Mouse (Mus musculus): ENCODE measurements around the gene Sgip1. TPM values are rescaled to one million over a fixed set of nuclear protein-coding genes. Genes with fewer than 3 reads are reported as not detected.

Sgip1 gene
- polyA plus RNA-seq, 1 experiment from 2014 or later = 10.9 TPM

GRCm38 (mm10) chr4:102809296-102809695 lies 68.2 kb downstream of the Sgip1 start:
- Histone ChIP-seq H3K9ac (replicated peaks; ENCODE audit: low read length) (no peak overlapping the region), H3K27me3 (ENCODE audit: control insufficient read depth, insufficient read depth, low read length) (no peaks in the 10 kb centered on the region), H3K4me3 (ENCODE audit: low read depth, low read length) (no peak overlapping the region), H3K27ac (replicated peaks; ENCODE audit: low read depth, low read length) (no peak overlapping the region), H3K4me1 (ENCODE audit: control insufficient read depth, insufficient read depth, low read length) (no peaks in the 10 kb centered on the region), H3K36me3 (replicated peaks; ENCODE audit: control insufficient read depth, insufficient read depth, low read depth, low read length) (no peaks in the 10 kb centered on the region), H3K4me2 (ENCODE audit: low read depth, low read length) (no peak overlapping the region), H3K9me3 (replicated peaks; ENCODE audit: control insufficient read depth, low read length) (no peaks in the 10 kb centered on the region)
- 62% methylated on average over 4 of the region's 4 CpGs for WGBS
- DNase-seq (ENCODE audit: low spot score) (no peak), ATAC-seq (replicated peaks; ENCODE audit: insufficient number of reproducible peaks, low FRiP score, low TSS enrichment, low read depth) (no peak)

DNA sequence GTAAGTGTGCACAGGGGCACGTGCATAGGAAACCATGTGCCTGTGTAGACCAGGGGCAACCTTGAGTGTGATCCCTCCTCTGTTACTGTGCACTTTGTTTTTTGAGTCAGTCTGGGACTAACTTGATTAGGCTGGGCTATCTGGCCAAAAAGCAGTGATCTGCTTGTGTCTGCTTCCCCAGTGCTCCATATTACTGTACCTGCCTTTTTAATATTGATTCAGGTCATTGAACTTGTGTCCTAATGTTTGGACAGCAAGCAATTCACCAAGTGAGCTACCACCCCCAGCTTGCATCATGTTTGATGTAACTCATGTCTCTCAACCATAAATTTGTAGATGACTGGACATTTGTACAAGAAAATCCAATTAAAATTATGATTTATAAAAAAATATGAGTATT lies 69.2 kb downstream of the Sgip1 start:
- Histone ChIP-seq H3K27ac (replicated peaks; ENCODE audit: low read depth, low read length) (no peak overlapping the region), H3K27me3 (ENCODE audit: control insufficient read depth, insufficient read depth, low read length) (no peaks in the 10 kb centered on the region), H3K9me3 (replicated peaks; ENCODE audit: control insufficient read depth, low read length) (no peaks in the 10 kb centered on the region), H3K9ac (replicated peaks; ENCODE audit: low read length) (no peak overlapping the region), H3K4me1 (ENCODE audit: control insufficient read depth, insufficient read depth, low read length) (no peaks in the 10 kb centered on the region), H3K4me2 (ENCODE audit: low read depth, low read length) (no peak overlapping the region), H3K36me3 (replicated peaks; ENCODE audit: control insufficient read depth, insufficient read depth, low read depth, low read length) (no peaks in the 10 kb centered on the region), H3K4me3 (ENCODE audit: low read depth, low read length) (no peak overlapping the region)
- no peak for DNase-seq (ENCODE audit: low spot score)
- no peak for ATAC-seq (replicated peaks; ENCODE audit: insufficient number of reproducible peaks, low FRiP score, low TSS enrichment, low read depth)
- 83% methylated on average over 1 of the region's 1 CpGs for WGBS

DNA sequence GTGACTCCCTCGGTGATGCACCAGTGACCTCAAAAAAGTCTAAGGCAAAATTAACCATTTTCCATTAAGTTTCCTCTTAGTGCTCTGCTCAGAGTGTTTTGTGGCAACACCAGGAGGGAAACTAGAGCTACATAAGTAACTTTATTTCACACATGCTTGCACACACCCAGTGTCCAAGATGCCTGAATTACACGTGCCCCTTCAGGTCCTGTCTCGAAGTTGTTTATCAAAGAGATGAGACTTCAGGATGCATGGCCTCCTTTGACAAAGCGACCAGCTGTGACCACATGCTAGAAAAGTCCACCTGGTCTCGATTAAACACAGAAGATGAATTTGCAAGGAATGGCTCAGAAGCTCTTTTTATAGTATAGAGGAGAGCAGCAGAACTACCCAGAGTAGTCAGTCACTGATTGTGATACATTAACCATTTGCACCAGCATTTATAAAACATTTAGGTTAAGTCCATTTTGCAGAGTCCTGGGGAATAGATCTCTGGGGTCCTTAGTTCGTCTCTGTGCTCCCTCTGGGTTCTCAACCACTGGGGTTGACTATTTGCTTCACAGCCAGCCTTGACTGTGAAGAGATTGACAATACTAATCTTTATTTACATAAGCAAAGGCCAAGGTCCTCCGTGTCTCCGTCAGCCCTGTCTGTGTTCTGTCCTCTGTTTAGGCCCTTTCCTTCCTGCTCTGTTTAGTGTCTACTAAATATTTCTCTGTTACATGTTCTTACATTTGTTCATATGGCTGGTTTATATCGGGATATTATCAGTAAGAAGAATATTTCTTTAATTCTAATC lies 70.1 kb downstream of the Sgip1 start:
- H3K36me3 ChIP-seq (replicated peaks; ENCODE audit: control insufficient read depth, insufficient read depth, low read depth, low read length) = no peaks in the 10 kb centered on the region
- DNase-seq (ENCODE audit: low spot score) (peak; percentile 60), ATAC-seq (replicated peaks; ENCODE audit: insufficient number of reproducible peaks, low FRiP score, low TSS enrichment, low read depth) (no peak)
- no peak overlapping the region for H3K4me2 ChIP-seq (ENCODE audit: low read depth, low read length)
- no peaks in the 10 kb centered on the region for H3K27me3 ChIP-seq (ENCODE audit: control insufficient read depth, insufficient read depth, low read length)
- H3K9me3 ChIP-seq (replicated peaks; ENCODE audit: control insufficient read depth, low read length) = no peaks in the 10 kb centered on the region
- WGBS = 40% methylated on average over 9 of the region's 9 CpGs
- no peak overlapping the region for H3K9ac ChIP-seq (replicated peaks; ENCODE audit: low read length)
- H3K4me1 ChIP-seq (ENCODE audit: control insufficient read depth, insufficient read depth, low read length) = no peaks in the 10 kb centered on the region
- H3K4me3 ChIP-seq (ENCODE audit: low read depth, low read length) = no peak overlapping the region
- H3K27ac ChIP-seq (replicated peaks; ENCODE audit: low read depth, low read length) = no peak overlapping the region

- no peak overlapping the region for H3K27ac ChIP-seq (replicated peaks; ENCODE audit: low read depth, low read length)
- WGBS = 86% methylated on average over 8 of the region's 8 CpGs
- H3K9me3 ChIP-seq (replicated peaks; ENCODE audit: control insufficient read depth, low read length) = no peaks in the 10 kb centered on the region
- H3K4me2 ChIP-seq (ENCODE audit: low read depth, low read length) = no peak overlapping the region
- no peaks in the 10 kb centered on the region for H3K36me3 ChIP-seq (replicated peaks; ENCODE audit: control insufficient read depth, insufficient read depth, low read depth, low read length)
- no peaks in the 10 kb centered on the region for H3K27me3 ChIP-seq (ENCODE audit: control insufficient read depth, insufficient read depth, low read length)
- DNase-seq (ENCODE audit: low spot score) (no peak), ATAC-seq (replicated peaks; ENCODE audit: insufficient number of reproducible peaks, low FRiP score, low TSS enrichment, low read depth) (no peak)
- no peak overlapping the region for H3K4me3 ChIP-seq (ENCODE audit: low read depth, low read length)
- H3K4me1 ChIP-seq (ENCODE audit: control insufficient read depth, insufficient read depth, low read length) = no peaks in the 10 kb centered on the region
- H3K9ac ChIP-seq (replicated peaks; ENCODE audit: low read length) = no peak overlapping the region
These were observed 72.2 kb downstream of the Sgip1 start for GRCm38 (mm10) chr4:102813346-102813745.

- WGBS = 66% methylated on average over 4 of the region's 4 CpGs
- Histone ChIP-seq H3K4me2 (ENCODE audit: low read depth, low read length) (no peak overlapping the region), H3K9ac (replicated peaks; ENCODE audit: low read length) (no peak overlapping the region), H3K27me3 (ENCODE audit: control insufficient read depth, insufficient read depth, low read length) (no peaks in the 10 kb centered on the region), H3K4me1 (ENCODE audit: control insufficient read depth, insufficient read depth, low read length) (no peaks in the 10 kb centered on the region), H3K36me3 (replicated peaks; ENCODE audit: control insufficient read depth, insufficient read depth, low read depth, low read length) (no peaks in the 10 kb centered on the region), H3K4me3 (ENCODE audit: low read depth, low read length) (no peak overlapping the region), H3K9me3 (replicated peaks; ENCODE audit: control insufficient read depth, low read length) (no peaks in the 10 kb centered on the region), H3K27ac (replicated peaks; ENCODE audit: low read depth, low read length) (no peak overlapping the region)
- DNase-seq (ENCODE audit: low spot score) (no peak), ATAC-seq (replicated peaks; ENCODE audit: insufficient number of reproducible peaks, low FRiP score, low TSS enrichment, low read depth) (no peak)
These were observed 80.7 kb downstream of the Sgip1 start for GRCm38 (mm10) chr4:102821786-102822185.

DNA sequence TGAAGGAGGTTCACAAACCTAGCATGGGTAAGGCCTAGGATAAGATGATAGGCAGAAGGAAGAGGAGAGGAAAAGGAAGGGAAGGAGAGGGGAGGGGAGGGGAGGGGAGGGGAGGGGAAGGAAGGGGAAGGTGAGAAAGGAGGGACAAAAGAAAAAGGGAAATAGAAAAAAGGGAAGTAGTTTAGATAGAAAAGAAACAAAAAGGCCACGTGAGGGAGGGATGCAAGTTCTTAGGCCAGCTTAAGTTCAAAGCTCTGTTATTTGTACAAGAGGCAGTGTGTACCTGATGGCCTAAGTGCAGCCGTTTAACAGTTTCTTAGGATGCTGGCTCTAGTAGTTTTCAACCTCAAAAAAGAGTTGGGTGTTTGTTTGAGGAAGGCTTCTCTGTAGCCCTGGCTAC lies 83.4 kb downstream of the Sgip1 start:
- Histone ChIP-seq H3K4me3 (ENCODE audit: low read depth, low read length) (no peak overlapping the region), H3K36me3 (replicated peaks; ENCODE audit: control insufficient read depth, insufficient read depth, low read depth, low read length) (no peaks in the 10 kb centered on the region), H3K9ac (replicated peaks; ENCODE audit: low read length) (no peak overlapping the region), H3K27ac (replicated peaks; ENCODE audit: low read depth, low read length) (no peak overlapping the region), H3K4me2 (ENCODE audit: low read depth, low read length) (no peak overlapping the region), H3K4me1 (ENCODE audit: control insufficient read depth, insufficient read depth, low read length) (no peaks in the 10 kb centered on the region), H3K27me3 (ENCODE audit: control insufficient read depth, insufficient read depth, low read length) (no peaks in the 10 kb centered on the region), H3K9me3 (replicated peaks; ENCODE audit: control insufficient read depth, low read length) (no peaks in the 10 kb centered on the region)
- 74% methylated on average over 2 of the region's 2 CpGs for WGBS
- no peak for ATAC-seq (replicated peaks; ENCODE audit: insufficient number of reproducible peaks, low FRiP score, low TSS enrichment, low read depth)
- DNase-seq (ENCODE audit: low spot score) = no peak

DNA sequence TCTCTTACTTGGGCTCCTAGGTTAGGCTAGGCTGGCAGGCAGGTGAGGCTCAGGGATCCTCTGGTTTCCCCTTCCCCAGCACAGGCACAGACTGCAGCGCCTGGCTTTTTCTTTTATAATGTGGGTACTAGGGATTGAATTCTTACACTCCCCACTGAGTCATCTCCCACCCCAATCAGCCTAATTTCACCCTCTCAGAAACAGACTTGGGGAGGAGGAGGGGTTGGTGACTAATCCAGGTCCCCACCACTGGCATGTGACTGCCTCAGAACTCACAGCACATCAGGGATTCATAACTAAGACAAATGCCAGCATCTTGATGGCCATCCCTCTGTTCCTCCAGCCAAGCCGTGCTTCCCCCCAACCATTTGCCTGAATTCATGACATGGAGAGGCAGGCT lies 85.1 kb downstream of the Sgip1 start:
- 76% methylated on average over 2 of the region's 2 CpGs for WGBS
- ATAC-seq (replicated peaks; ENCODE audit: insufficient number of reproducible peaks, low FRiP score, low TSS enrichment, low read depth) = no peak

GRCm38 (mm10) chr4:102828518-102828917 lies 87.4 kb downstream of the Sgip1 start:
- no peak overlapping the region for H3K9ac ChIP-seq (replicated peaks; ENCODE audit: low read length)
- no peaks in the 10 kb centered on the region for H3K9me3 ChIP-seq (replicated peaks; ENCODE audit: control insufficient read depth, low read length)
- H3K27me3 ChIP-seq (ENCODE audit: control insufficient read depth, insufficient read depth, low read length) = no peaks in the 10 kb centered on the region
- no peak overlapping the region for H3K4me3 ChIP-seq (ENCODE audit: low read depth, low read length)
- no peaks in the 10 kb centered on the region for H3K36me3 ChIP-seq (replicated peaks; ENCODE audit: control insufficient read depth, insufficient read depth, low read depth, low read length)
- no peaks in the 10 kb centered on the region for H3K4me1 ChIP-seq (ENCODE audit: control insufficient read depth, insufficient read depth, low read length)
- 78% methylated on average over 2 of the region's 2 CpGs for WGBS
- H3K27ac ChIP-seq (replicated peaks; ENCODE audit: low read depth, low read length) = no peak overlapping the region
- ATAC-seq (replicated peaks; ENCODE audit: insufficient number of reproducible peaks, low FRiP score, low TSS enrichment, low read depth) (no peak), DNase-seq (ENCODE audit: low spot score) (no peak)
- H3K4me2 ChIP-seq (ENCODE audit: low read depth, low read length) = no peak overlapping the region

More for the DNA sequence above, 85.1 kb downstream of the Sgip1 start:
- no peak for DNase-seq (ENCODE audit: low spot score)
- no peak overlapping the region for H3K4me3 ChIP-seq (ENCODE audit: low read depth, low read length)
- no peaks in the 10 kb centered on the region for H3K36me3 ChIP-seq (replicated peaks; ENCODE audit: control insufficient read depth, insufficient read depth, low read depth, low read length)
- H3K27ac ChIP-seq (replicated peaks; ENCODE audit: low read depth, low read length) = no peak overlapping the region
- no peak overlapping the region for H3K9ac ChIP-seq (replicated peaks; ENCODE audit: low read length)
- no peaks in the 10 kb centered on the region for H3K9me3 ChIP-seq (replicated peaks; ENCODE audit: control insufficient read depth, low read length)
- H3K27me3 ChIP-seq (ENCODE audit: control insufficient read depth, insufficient read depth, low read length) = no peaks in the 10 kb centered on the region
- no peak overlapping the region for H3K4me2 ChIP-seq (ENCODE audit: low read depth, low read length)
- no peaks in the 10 kb centered on the region for H3K4me1 ChIP-seq (ENCODE audit: control insufficient read depth, insufficient read depth, low read length)

Measured in embryonic facial prominence, embryonic 11.5 days (tissue).